Mouse (Mus musculus) embryonic facial prominence, embryonic 12.5 days (tissue): ENCODE measurements around the gene Myo18a. TPM values are rescaled to one million over a fixed set of nuclear protein-coding genes. Genes with fewer than 3 reads are reported as not detected.

Experiments
- ATAC-seq: fragments of 200-750 bp; cut with Nextera tagmentation; 2 replicates; pipeline ENCODE4 v1.8.0; 2017; ENCODE audit not compliant: insufficient number of reproducible peaks, insufficient read depth, low FRiP score, low TSS enrichment
- H3K27ac ChIP-seq: fragments of 300-500 bp; sonication (generic); 2 replicates; pipeline ENCODE4 v1.5.1; 2016; ENCODE audit warnings: mild to moderate bottlenecking
- H3K27me3 ChIP-seq: fragments of 300-500 bp; sonication (generic); 2 replicates; pipeline ENCODE4 v1.6.1; 2016; ENCODE audit warnings: mild to moderate bottlenecking, moderate library complexity
- H3K36me3 ChIP-seq: fragments of 300-500 bp; sonication (generic); 2 replicates; pipeline ENCODE4 v1.6.1; 2016; ENCODE audit warnings: mild to moderate bottlenecking
- H3K4me1 ChIP-seq: fragments of 300-500 bp; sonication (generic); 2 replicates; pipeline ENCODE4 v1.6.1; 2016
- H3K4me2 ChIP-seq: fragments of 300-500 bp; sonication (generic); replicated peaks from 2 replicates; pipeline ENCODE4 v1.6.1; 2016; ENCODE audit warnings: mild to moderate bottlenecking, moderate library complexity
- H3K4me3 ChIP-seq: fragments of 300-500 bp; sonication (generic); 2 replicates; pipeline ENCODE4 v1.5.1; 2016; ENCODE audit warnings: mild to moderate bottlenecking
- H3K9ac ChIP-seq: fragments of 300-500 bp; sonication (generic); 2 replicates; pipeline ENCODE4 v1.6.1; 2016; ENCODE audit warnings: mild to moderate bottlenecking, moderate library complexity
- H3K9me3 ChIP-seq: fragments of 300-500 bp; sonication (generic); 2 replicates; pipeline ENCODE4 v1.6.1; 2016; ENCODE audit warnings: mild to moderate bottlenecking, moderate library complexity
- WGBS: fragments of 180-500 bp; shearing (Covaris S2); methylation state at CpG from one replicate; pipeline ENCODE4 v1.1.7; 2016; 5-methylcytosine and 5-hydroxymethylcytosine counted together
- polyA plus RNA-seq: library from polyadenylated mRNA; unstranded; fragments of >200 nt; fragmentation: Nextera tagmentation; extraction: Ambion mirVana; gene quantifications from 2 replicates; pipeline ENCODE4 v1.2.1, GENCODE M21; 2016

Gene Myo18a
- polyA plus RNA-seq, 1 experiment from 2014 or later = 33.2 TPM

DNA sequence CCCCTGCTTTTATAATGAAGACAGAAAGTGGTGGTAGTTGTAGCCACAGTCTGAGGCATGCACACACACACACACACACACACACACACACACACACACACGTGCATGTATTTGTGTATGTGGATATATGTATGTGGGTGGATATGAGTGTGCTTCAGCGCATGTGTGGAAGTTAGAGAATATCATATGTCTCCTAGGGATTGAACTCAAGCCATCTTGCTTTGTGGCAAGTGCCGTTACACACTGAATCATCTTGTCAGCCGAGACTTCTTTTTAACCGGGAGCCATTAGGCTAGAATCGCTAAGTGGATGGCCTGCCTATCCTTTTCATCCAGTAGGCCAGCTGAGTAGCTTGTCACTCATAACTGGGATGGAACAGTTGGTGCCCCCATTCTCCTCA is 94.0 kb downstream of the Myo18a start:
- Histone ChIP-seq H3K9me3 (no peaks in the 10 kb centered on the region), H3K27me3 (peaks cover 35% of the 10 kb centered on the region), H3K4me2 (no peak overlapping the region), H3K4me3 (no peak overlapping the region), H3K4me1 (peaks cover 29% of the 10 kb centered on the region), H3K9ac (no peak overlapping the region), H3K36me3 (peaks cover 37% of the 10 kb centered on the region), H3K27ac (no peak overlapping the region)
- WGBS = 82% methylated on average over 6 of the region's 6 CpGs
- no peak for ATAC-seq

DNA sequence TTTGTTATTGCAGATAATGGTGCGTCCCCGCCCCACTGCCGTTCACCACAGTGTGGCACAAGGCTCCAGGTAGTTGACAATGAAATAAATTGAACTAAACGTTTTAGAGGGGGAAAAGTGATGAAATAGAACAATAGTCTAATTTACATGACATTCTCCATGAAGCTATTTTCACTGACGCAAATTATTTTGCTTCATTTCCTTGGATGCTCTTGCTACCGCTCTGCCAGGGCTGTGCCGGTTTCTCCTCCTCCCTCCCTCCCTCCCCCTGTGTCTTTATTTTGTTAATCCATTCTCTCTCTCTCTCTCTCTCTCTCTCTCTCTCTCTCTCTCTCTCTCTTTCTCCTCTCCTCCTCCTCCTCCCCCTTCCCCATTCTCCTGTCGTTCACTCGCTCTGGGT is 95.5 kb downstream of the Myo18a start:
- Histone ChIP-seq H3K9me3 (no peaks in the 10 kb centered on the region), H3K27ac (no peak overlapping the region), H3K36me3 (peaks cover 29% of the 10 kb centered on the region), H3K4me3 (no peak overlapping the region), H3K9ac (no peak overlapping the region), H3K4me2 (no peak overlapping the region), H3K27me3 (peaks cover 35% of the 10 kb centered on the region), H3K4me1 (peaks cover 27% of the 10 kb centered on the region)
- no peak for ATAC-seq
- WGBS = 39% methylated on average over 9 of the region's 9 CpGs

DNA sequence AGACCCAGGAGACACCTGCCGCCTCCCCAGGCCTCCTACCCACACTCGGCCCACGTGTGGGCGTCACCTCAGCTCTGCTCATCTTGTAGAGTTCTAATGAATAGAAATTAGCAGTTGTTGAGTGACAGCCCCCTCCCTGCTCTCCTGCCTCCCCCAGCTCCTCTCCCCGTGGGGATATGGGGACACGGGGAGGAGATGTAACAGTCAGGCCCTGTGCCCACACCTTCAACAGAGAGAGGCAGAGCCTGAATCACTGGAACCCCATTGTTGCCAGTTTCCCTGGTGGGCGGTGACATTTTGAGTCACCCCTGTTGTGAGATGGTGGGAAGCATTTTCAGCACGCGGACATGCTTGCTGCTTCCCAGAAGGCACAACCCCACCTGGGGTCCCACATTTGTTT is 97.9 kb downstream of the Myo18a start:
- Histone ChIP-seq H3K36me3 (peaks cover 35% of the 10 kb centered on the region), H3K4me1 (peaks cover 13% of the 10 kb centered on the region), H3K27me3 (peaks cover 37% of the 10 kb centered on the region), H3K9me3 (no peaks in the 10 kb centered on the region), H3K9ac (no peak overlapping the region), H3K4me2 (no peak overlapping the region), H3K4me3 (no peak overlapping the region), H3K27ac (no peak overlapping the region)
- 85% methylated on average over 9 of the region's 9 CpGs for WGBS
- ATAC-seq = no peak

DNA sequence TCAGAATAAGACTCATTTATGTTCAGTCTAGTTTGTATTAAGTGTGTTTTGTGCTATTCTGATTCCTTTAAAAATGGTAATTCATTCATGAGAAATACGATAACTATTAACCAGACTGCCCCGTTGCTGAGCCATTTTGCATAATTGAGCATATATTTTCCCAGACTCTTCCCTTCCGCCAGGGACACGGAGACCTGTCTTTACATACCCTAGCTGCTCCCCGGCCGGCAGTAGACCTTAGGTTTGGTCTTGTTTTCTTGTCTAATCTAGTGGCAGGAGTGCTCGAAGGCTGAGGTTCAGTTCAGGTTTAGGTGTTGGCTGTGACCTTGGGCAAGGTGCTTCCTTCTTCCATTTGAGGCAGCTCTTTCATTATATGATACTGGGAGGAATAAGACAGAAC is 99.8 kb downstream of the Myo18a start:
- Histone ChIP-seq H3K27me3 (peaks cover 44% of the 10 kb centered on the region), H3K9me3 (no peaks in the 10 kb centered on the region), H3K4me1 (peaks cover 24% of the 10 kb centered on the region), H3K36me3 (peaks cover 23% of the 10 kb centered on the region; the same call in 1 of the 2 replicates), H3K4me3 (no peak overlapping the region), H3K9ac (no peak overlapping the region), H3K4me2 (no peak overlapping the region), H3K27ac (no peak overlapping the region)
- ATAC-seq = no peak
- WGBS = 74% methylated on average over 7 of the region's 7 CpGs

DNA sequence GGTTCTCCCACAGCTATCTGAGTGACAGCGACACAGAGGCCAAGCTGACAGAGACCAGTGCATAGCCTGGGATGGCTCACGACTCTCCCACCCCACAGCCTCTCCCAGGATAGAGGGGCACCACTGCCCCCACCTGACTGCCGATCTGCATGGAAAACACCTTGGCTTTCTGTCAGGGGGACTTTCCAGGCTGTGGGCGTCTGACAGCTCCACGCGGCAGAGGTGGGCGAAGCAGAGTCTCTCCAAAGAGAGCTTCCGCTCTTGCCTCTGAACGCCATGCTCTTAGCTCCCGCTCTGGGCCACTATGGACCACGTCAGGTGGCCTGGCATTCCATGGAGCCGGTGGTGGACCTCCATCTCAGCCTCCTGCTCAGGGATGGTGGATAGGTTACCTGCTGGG is 101.7 kb downstream of the Myo18a start:
- Histone ChIP-seq H3K36me3 (peaks cover 14% of the 10 kb centered on the region; the same call in 1 of the 2 replicates), H3K4me2 (no peak overlapping the region), H3K9ac (no peak overlapping the region), H3K27ac (no peak overlapping the region), H3K4me3 (no peak overlapping the region), H3K9me3 (no peaks in the 10 kb centered on the region), H3K27me3 (peaks cover 33% of the 10 kb centered on the region), H3K4me1 (peaks cover 25% of the 10 kb centered on the region)
- ATAC-seq = no peak
- WGBS = 68% methylated on average over 12 of the region's 12 CpGs

DNA sequence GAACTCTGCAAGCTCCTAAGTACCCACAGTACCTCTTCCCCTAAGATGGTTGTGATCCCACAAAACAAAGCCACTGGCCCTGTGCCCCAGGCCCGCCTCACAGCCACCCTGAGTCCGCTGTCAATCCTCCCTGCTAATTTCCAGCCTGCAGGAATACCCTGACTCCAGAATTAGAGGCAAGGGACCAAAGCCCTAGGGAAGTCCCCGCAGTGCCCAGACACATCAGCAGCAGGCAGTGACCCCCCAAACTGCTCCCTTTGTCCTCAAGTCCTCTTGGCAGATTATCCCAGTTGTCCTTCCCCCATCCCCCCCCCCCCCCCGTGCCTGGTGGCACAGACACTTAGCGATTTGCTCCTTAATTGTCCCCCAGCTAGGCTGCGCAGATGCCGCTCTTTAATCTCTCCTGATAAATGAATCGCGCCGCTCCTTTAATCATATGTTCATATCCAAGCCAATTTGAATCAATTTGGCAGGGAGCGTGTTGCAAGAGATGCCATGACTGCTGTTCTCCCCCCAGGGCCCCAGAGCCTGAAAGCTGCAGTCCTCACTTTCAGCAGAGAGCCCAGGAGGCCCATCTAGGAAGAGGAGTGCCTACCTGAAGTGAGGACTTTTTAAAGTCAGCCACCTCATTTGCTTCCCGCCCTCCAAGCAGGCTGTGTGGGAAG is 104.5 kb downstream of the Myo18a start:
- Histone ChIP-seq H3K27ac (no peak overlapping the region), H3K4me2 (no peak overlapping the region), H3K4me1 (peaks cover 31% of the 10 kb centered on the region), H3K27me3 (peaks cover 21% of the 10 kb centered on the region), H3K9ac (no peak overlapping the region), H3K36me3 (peaks cover 10% of the 10 kb centered on the region; the same call in 1 of the 2 replicates), H3K4me3 (no peak overlapping the region), H3K9me3 (no peaks in the 10 kb centered on the region)
- whole genome bisulfite sequencing = 8% methylated on average over 11 of the region's 12 CpGs
- no peak for ATAC-seq

DNA sequence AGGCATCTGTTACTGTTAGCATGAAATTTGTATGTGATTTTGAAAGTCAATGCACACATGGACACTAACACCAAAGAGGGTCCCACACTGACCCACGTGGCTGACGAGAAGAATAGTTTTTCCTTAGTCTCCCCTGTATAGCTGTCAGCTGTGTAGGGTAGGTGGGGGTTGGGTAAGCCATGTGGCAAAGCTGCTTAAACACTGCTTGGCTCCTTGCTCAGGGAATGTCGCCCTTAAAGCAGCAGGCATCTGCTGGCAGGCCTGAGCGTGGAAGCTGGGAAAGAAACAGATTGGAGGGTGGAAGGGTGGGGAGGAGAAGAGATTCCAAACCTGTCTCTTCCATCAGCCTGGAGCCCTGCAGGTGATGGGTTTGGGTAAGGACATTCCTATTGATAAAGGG is 108.4 kb downstream of the Myo18a start:
- ATAC-seq = no peak
- H3K9ac ChIP-seq = no peak overlapping the region
- no peak overlapping the region for H3K4me3 ChIP-seq
- no peaks in the 10 kb centered on the region for H3K9me3 ChIP-seq
- H3K4me2 ChIP-seq = no peak overlapping the region
- WGBS = 26% methylated on average over 4 of the region's 4 CpGs
- no peaks in the 10 kb centered on the region for H3K36me3 ChIP-seq
- no peak overlapping the region for H3K27ac ChIP-seq
- H3K4me1 ChIP-seq = peaks cover 38% of the 10 kb centered on the region
- peaks cover 10% of the 10 kb centered on the region for H3K27me3 ChIP-seq

DNA sequence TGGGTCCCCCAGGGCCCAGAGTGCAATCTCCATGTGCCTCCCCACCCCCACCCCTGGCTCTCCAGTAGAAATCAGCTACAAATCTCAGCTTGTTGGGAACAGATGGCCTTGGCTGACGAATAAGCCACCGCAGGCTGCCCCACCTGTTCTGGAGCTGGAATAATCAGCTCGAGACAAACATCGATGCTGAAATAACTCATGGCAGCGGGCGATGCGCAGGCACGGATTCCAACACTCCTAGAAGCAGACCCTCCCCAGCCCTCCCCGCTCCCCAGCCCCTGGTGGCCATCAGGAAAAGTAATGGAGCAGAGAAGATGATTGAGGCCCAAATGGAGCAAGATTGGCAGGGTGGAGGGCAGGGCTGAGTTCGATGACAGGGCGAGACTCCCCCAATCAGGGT is 109.2 kb downstream of the Myo18a start:
- no peak overlapping the region for H3K4me3 ChIP-seq
- ATAC-seq = no peak
- 3% methylated on average over 11 of the region's 11 CpGs for WGBS
- no peak overlapping the region for H3K9ac ChIP-seq
- no peaks in the 10 kb centered on the region for H3K9me3 ChIP-seq
- H3K4me2 ChIP-seq = peak overlapping the region; percentile 36
- H3K27me3 ChIP-seq = 0 out of 2 replicates have a peak, but pooled peaks cover 4% of the 10 kb centered on the region
- H3K36me3 ChIP-seq = no peaks in the 10 kb centered on the region
- no peak overlapping the region for H3K27ac ChIP-seq
- H3K4me1 ChIP-seq = peaks cover 31% of the 10 kb centered on the region

DNA sequence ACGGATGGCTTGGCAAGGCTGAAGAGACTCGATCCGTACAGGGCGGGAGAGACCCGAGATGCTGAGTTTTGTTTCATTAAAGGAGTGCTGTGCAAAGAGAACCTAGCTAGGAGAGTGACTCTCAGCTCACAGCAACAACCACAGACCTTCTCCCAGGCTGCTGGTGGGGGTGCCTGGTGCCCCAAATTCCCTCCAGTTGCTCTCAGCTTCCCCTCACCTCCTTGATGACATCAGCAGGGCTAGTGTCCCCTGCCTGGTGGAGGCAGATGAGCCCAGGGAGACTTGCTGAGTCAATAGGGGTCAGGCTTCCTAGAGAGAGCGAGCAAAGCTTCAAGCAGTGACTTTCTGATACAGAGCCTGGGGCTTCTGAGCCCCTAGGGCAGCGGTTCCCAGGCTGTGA is 109.6 kb downstream of the Myo18a start:
- Histone ChIP-seq H3K27me3 (0 out of 2 replicates have a peak, but pooled peaks cover 4% of the 10 kb centered on the region), H3K4me3 (no peak overlapping the region), H3K4me2 (peak overlapping the region; percentile 36), H3K4me1 (peaks cover 27% of the 10 kb centered on the region), H3K9me3 (no peaks in the 10 kb centered on the region), H3K36me3 (no peaks in the 10 kb centered on the region), H3K9ac (no peak overlapping the region), H3K27ac (no peak overlapping the region)
- 3% methylated on average over 7 of the region's 7 CpGs for WGBS
- no peak for ATAC-seq

DNA sequence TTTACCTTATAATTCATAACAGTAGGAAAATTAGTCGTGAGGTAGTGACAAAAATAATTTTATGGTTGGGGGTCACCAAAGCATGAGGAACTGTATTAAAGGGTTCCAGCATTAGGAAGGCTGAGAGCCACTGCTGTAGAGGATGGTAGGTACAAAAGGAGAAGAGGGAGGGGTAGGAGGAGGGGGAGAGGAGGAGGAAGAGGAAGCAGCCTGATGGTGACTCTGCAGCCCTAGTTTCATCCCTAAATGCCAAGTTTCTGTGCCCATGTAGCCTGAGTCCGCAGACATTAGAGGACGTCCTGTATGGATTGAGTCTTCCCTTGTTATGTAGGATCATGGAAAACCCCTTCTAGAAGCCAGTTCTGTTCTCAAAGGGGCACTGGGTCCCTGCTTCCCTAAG is 110.1 kb downstream of the Myo18a start:
- ATAC-seq = no peak
- H3K4me2 ChIP-seq = no peak overlapping the region
- no peak overlapping the region for H3K4me3 ChIP-seq
- H3K27ac ChIP-seq = no peak overlapping the region
- no peaks in the 10 kb centered on the region for H3K9me3 ChIP-seq
- WGBS = 39% methylated on average over 3 of the region's 3 CpGs
- no peak overlapping the region for H3K9ac ChIP-seq
- H3K4me1 ChIP-seq = peaks cover 23% of the 10 kb centered on the region; the same call in 1 of the 2 replicates
- no peaks in the 10 kb centered on the region for H3K36me3 ChIP-seq
- H3K27me3 ChIP-seq = 0 out of 2 replicates have a peak, but pooled peaks cover 4% of the 10 kb centered on the region

DNA sequence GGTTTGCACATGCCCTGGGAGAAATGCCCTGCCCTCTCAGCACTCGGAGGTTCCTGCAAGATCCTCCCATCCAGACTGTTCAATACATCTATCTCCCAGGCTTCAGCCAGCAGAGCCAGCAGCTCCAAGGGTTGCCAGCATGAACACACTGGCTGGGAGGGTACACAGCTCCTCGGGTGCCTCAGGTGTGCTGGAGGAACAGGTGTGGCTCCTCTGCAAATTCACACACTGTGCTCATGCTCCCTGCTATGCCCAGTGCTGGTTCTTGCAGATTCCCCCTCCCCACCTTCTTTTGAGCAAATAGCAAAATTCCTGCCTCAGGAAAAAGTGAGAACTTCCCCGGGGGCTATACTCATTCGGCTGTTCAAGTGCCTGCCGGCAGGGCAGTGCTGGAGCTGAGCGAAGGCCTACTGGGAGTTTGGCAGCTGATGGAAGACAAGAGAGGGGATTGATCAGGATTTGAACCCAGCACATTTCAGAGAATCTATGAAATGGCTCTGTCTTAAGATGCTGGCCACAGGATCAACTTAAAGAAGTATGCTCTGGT is 111.7 kb downstream of the Myo18a start:
- ATAC-seq = no peak
- no peaks in the 10 kb centered on the region for H3K27me3 ChIP-seq
- WGBS = 51% methylated on average over 6 of the region's 6 CpGs

DNA sequence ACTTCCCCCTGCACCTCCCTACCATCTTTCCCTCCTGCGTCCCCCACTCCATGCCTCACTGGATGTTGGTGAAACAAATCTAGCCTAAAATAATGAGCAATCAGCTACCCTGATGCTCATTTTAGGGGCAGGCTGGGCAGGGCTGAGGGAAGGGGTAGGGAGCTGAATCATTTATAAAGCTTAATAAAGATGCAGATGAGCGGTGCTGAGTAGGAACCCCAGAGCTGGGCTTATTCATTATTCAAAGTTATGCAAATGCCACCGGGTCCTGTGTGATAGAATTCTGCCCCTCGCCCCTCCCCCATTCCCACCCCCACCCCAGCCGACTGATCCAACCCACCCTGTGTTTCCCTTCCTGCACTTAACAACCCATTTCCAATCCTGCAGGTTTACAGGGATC is 112.2 kb downstream of the Myo18a start:
- no peaks in the 10 kb centered on the region for H3K9me3 ChIP-seq
- no peak overlapping the region for H3K4me2 ChIP-seq
- 60% methylated on average over 5 of the region's 5 CpGs for WGBS
- H3K27me3 ChIP-seq = no peaks in the 10 kb centered on the region
- H3K36me3 ChIP-seq = no peaks in the 10 kb centered on the region
- H3K27ac ChIP-seq = no peak overlapping the region
- no peak overlapping the region for H3K4me3 ChIP-seq
- H3K4me1 ChIP-seq = peaks cover 19% of the 10 kb centered on the region; the same call in 1 of the 2 replicates
- no peak overlapping the region for H3K9ac ChIP-seq
- no peak for ATAC-seq

More for the DNA sequence above, 111.7 kb downstream of the Myo18a start:
- H3K27ac ChIP-seq = no peak overlapping the region
- no peaks in the 10 kb centered on the region for H3K9me3 ChIP-seq
- H3K4me1 ChIP-seq = peaks cover 19% of the 10 kb centered on the region; the same call in 1 of the 2 replicates
- H3K4me2 ChIP-seq = no peak overlapping the region
- H3K4me3 ChIP-seq = no peak overlapping the region
- H3K9ac ChIP-seq = no peak overlapping the region
- no peaks in the 10 kb centered on the region for H3K36me3 ChIP-seq
